Mouse (Mus musculus) embryonic fibroblast, embryonic 13.5 days (primary cell): ENCODE data around the gene Nagk. TPM values are rescaled to one million over a fixed set of nuclear protein-coding genes. Genes with fewer than 3 reads are reported as not detected.

Experiments used
- H3K27ac ChIP-seq: 2 replicates; pipeline ENCODE4 v1.5.1; 2012; ENCODE audit warnings: low read length, control low read depth, inconsistent platforms; ENCODE audit not compliant: insufficient read depth
- H3K4me1 ChIP-seq: 2 replicates; pipeline ENCODE4 v1.6.1; 2011; ENCODE audit warnings: low read length; ENCODE audit not compliant: control insufficient read depth, insufficient read depth
- H3K4me3 ChIP-seq: 2 replicates; pipeline ENCODE4 v1.5.1; 2011; ENCODE audit warnings: mild to moderate bottlenecking, control low read depth, low read length; ENCODE audit not compliant: insufficient read depth
- CTCF ChIP-seq: IDR thresholded peaks from 2 replicates; pipeline ENCODE4 v1.5.1; 2011; ENCODE audit warnings: mild to moderate bottlenecking, control low read depth, low read length, moderate library complexity, borderline replicate concordance; ENCODE audit not compliant: insufficient read depth
- POLR2A ChIP-seq: IDR thresholded peaks from 2 replicates; pipeline ENCODE4 v1.6.1; 2011; ENCODE audit warnings: low read depth, mild to moderate bottlenecking, control low read depth, low read length, moderate library complexity
- polyA plus RNA-seq: library from polyadenylated mRNA; stranded (reverse); fragments of >200 nt; gene quantifications from 2 replicates; pipeline ENCODE4 v1.2.4, GENCODE M21; 2011; ENCODE audit warnings: low read depth; ENCODE audit not compliant: missing spikeins, insufficient read length

The Nagk gene
- 61.8 and 65.6 TPM in 2 replicates for polyA plus RNA-seq

DNA sequence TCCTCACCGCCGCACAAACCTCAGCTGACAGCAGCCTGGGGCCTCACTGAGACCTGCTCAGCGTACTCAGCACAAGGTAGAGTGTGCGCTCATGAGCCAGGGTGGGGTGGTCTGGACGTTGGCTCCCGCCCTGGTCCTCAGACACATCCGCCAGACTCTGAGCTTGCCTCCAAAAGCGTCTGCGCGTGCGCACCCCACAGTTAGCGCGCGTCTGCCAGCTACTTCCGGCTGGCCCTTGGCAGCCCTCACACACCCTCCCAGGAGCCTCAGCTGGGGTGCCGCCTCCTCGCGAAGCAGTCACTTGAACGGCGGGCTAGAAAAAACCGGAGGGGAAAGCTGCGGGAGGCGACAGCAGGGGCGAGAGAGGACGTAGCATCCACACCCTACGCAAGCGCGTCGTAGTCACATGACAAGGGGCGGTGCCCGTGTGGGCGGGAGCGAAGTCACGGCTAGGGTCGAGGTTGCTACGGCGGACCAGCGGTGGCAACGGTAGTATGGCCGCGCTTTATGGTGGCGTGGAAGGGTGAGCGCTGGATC lies at the start of gene Nagk:
TSS of gene Nagk (plus strand) at position 223 of the 537 bp plus-strand sequence.
- peak; percentile 90 for TF ChIP-seq POLR2A
- no peak for TF ChIP-seq CTCF
- peak within 1 kb of the TSS; percentile 76 for H3K27ac ChIP-seq
- peak within 1 kb of the TSS; percentile 61 for H3K4me3 ChIP-seq

DNA sequence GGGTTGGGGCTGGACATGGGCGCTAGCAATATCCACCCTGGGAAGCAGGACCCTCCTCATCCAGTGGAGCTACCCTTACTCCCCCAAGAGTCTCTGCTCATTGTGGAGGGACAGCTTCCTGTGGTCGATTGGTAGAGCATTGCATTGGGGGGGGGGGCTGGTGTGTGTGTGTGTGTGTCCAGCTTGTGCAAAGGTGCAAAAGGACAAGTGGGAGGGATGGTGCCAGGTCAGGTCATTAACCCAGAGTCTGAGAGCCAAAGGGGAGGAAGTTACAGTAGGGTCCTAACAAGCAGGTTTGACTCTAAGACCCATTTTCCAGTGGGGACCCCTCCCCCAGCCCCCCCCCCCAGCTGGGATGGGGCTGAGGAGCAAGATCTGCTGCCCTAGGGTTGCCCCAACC lies 49.3 kb upstream of the Nagk start:
- TF ChIP-seq POLR2A = no peak
- no peak for TF ChIP-seq CTCF
- no peak overlapping the region for H3K27ac ChIP-seq
- H3K4me3 ChIP-seq = no peak overlapping the region
- H3K4me1 ChIP-seq = no peaks in the 10 kb centered on the region

More for the DNA sequence above, at the start of gene Nagk:
- peaks cover 8% of the 10 kb centered on the region for H3K4me1 ChIP-seq

DNA sequence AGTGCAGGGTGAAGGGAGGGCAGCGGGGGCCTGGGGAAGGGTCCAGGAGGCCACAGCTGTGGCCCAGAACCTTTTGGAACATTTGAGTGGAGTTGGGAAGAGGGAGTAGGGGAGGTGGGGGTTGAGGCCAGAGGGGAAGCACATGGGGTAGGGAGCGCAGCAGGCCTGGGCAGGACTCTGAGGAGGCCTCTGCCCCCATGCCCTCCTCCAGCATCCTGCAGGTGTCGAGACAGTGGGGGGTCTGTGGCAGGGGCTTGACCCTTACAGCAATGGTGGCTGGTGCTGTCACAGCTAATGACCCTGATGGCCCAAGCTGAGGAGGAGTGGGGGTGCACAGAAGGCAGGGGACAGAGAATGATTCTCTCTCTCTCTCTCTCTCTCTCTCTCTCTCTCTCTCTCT lies 45.5 kb upstream of the Nagk start:
- H3K27ac ChIP-seq = no peak overlapping the region
- no peaks in the 10 kb centered on the region for H3K4me1 ChIP-seq
- no peak overlapping the region for H3K4me3 ChIP-seq
- TF ChIP-seq POLR2A (no peak), CTCF (no peak)

DNA sequence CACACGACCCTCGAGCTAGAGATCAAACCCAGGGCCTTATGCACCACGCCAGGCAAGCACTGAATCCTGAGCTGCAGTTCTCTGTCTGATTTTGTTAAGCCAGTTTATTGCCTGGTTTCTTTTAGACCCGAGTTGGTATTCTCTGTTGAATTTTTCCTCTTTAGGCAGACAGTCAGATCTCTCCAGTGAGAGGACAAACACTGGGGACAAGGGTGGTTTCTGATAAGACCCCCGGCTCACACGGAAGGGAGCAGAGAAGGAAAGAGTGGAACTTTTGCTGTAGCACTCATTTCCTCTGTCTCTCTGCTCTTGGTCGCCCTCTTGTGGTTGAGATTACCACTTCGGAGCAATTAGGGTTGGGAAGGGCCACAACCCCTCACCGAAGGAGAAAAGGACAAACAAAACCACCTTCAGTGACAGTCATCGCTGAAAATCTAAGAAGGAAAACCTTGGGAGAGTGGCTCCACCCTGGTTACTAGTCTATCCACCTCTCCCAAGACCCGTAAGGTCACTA lies 44.6 kb upstream of the Nagk start:
- Histone ChIP-seq H3K4me3 (no peak overlapping the region), H3K27ac (no peak overlapping the region), H3K4me1 (no peaks in the 10 kb centered on the region)
- TF ChIP-seq POLR2A = no peak
- TF ChIP-seq CTCF = peak; percentile 35; the same call in 1 of the 2 replicates

DNA sequence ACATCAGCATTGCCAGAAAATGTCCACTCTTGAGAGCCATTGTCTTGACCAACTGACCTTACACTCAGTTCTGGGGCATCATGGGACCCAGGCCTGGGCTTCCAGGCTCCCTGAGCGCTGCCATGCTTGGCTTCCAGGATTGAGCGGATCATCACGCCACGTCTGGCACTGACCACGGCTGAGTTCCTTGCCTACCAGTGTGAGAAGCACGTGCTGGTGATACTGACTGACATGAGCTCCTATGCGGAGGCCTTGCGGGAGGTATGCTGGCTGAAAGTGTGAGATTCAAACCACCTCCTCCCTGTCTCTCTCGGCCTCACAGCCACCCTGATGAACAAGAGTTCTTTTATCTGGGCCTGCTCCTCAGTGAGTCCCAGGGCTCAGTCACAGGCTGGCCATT lies 38.7 kb upstream of the Nagk start:
- Histone ChIP-seq H3K27ac (no peak overlapping the region), H3K4me1 (no peaks in the 10 kb centered on the region), H3K4me3 (no peak overlapping the region)
- TF ChIP-seq CTCF = no peak
- TF ChIP-seq POLR2A = no peak

DNA sequence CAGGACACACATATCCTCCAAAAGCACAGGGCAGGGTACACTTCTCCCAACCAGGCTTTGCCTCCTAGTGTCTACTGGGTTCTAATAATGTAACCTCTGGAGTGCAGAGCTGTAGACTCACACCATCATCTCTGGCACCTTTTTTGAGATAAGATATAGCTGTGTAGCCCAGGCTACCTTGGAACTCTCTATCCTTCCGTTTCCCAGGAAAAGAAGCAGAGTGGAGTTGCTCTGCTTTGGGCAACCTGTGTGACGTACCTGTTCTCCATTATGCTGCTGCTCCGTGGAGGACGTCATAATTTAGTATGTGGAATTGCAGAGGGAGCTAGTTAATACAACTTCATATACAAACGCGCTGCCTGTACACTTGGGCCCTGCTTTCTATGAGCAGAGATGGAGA lies 32.4 kb upstream of the Nagk start, which contains the start of gene Ankrd53:
TSS of gene Ankrd53 (plus strand) at position 301 of the 400 bp plus-strand sequence.
- H3K4me3 ChIP-seq = no peak within 1 kb of the TSS
- no peaks in the 10 kb centered on the region for H3K4me1 ChIP-seq
- H3K27ac ChIP-seq = no peak within 1 kb of the TSS

DNA sequence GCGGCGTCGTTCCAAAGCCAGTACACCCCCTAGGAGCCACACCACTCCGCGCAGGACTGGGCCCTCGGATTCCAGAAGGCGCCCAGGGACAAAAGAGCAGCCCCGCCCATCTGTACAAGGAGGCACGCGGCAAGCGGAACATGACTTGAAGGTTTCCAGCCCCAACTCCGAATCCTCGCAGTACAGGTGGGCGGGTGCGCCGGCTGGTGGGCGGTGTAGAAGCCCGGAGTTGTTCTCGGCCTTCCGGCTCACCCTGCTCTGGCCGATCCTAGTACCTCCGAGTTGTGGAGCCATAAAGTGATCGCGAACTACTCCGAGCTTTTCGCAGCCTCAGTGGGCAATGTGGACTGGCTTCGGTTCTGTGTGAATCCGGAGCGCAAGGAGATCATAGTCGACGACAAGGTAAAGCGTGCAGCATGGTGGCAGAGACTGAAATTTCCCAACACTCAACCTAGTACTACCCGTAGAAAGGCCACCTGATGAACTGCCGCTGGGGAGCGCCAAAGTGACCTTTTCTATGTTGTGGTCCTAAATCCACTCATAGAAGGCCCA lies 31.8 kb upstream of the Nagk start:
- no peak overlapping the region for H3K4me3 ChIP-seq
- no peaks in the 10 kb centered on the region for H3K4me1 ChIP-seq
- TF ChIP-seq POLR2A (no peak), CTCF (no peak)
- H3K27ac ChIP-seq = no peak overlapping the region

More for the DNA sequence above, 32.4 kb upstream of the Nagk start, which contains the start of gene Ankrd53:
- no peak for TF ChIP-seq CTCF
- no peak for TF ChIP-seq POLR2A

DNA sequence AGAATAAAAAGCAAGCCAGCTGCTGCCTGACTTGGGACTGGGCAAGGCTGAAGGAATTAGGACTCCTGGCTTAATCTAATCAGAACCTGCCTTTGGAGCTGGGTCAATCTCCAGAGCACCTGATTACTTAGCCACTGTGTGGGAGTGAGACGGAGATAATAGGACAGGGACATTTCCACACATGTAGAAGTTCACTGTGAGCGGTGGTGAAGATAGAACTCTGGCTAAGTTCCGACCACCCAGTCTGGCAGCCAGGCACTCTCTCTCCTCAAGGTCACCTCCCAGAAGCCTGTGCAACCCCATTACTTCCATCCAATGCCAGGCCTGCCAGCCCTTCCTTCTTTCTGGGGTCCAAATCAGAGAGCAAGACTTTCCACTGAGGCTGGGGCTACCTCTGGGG lies 27.8 kb upstream of the Nagk start:
- no peak overlapping the region for H3K27ac ChIP-seq
- H3K4me3 ChIP-seq = no peak overlapping the region
- H3K4me1 ChIP-seq = no peaks in the 10 kb centered on the region
- no peak for TF ChIP-seq POLR2A
- no peak for TF ChIP-seq CTCF

DNA sequence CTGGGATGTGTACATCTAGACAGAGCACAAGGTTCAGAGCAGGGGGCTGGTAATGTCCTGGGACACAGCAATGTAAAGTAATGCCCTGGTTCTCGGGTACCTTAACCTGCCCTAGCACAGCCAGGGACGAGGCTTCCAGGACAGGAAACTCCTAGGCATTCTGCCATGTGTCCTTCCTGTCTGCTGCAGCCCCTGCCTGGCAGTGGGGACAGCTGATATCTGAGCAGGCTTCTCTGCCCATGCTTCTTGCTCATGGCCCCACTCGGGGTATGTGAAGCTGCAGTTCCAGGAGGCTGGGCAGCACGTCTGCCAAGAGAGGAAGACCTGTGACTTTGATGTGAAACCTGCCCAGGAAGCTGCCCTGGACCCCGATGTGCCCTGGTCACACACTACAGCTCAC lies 26.3 kb upstream of the Nagk start:
- H3K4me1 ChIP-seq = 0 out of 2 replicates have a peak, but pooled peaks cover under 1% of the 10 kb centered on the region
- H3K4me3 ChIP-seq = no peak overlapping the region
- no peak for TF ChIP-seq POLR2A
- TF ChIP-seq CTCF = no peak
- no peak overlapping the region for H3K27ac ChIP-seq

DNA sequence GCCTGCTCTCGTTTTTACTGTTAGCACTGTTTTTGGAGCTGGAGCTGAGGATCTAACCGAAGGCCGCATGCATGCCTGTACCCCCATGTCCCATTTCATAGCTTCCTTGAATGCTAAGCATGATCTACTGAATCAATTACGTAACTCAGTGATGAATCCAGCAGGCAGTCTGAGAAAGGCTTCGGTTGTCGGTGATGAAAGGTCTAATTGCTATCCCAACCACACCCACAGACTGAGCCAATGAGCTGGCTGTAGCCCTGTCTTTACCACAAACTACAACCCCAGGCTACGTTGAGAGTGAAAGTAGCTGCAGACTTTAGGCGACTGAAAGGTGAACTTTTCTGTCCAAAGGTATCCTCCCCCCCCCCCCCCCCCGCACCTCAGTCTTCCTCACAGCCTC lies 20.7 kb upstream of the Nagk start:
- no peak overlapping the region for H3K27ac ChIP-seq
- H3K4me3 ChIP-seq = peak overlapping the region; percentile 93
- 0 out of 2 replicates have a peak, but pooled peaks cover 3% of the 10 kb centered on the region for H3K4me1 ChIP-seq
- no peak for TF ChIP-seq POLR2A
- no peak for TF ChIP-seq CTCF
